Mouse (Mus musculus) liver (tissue): ENCODE measurements at regions not wholly inside any gene's neighbourhood (a gene's known extent, or its start where the extent isn't known, plus 50 kb on each side); places are given as distances from the start of the nearest gene placed in this dataset.
"Not testable (repeated sequence)": the region's sequence is repeated elsewhere in the genome, so short reads cannot be mapped to it uniquely, and the experiment has no call there.

Experiments used
- DNase-seq: peaks from one replicate; pipeline ENCODE4 v3.0.0-alpha.2; 2020; ENCODE audit warnings: mixed read lengths

- DNase-seq, result no peak
Observed at GRCm38 (mm10) chr16:73404509-73404908, 1007.1 kb downstream of the Robo2 start.

DNA sequence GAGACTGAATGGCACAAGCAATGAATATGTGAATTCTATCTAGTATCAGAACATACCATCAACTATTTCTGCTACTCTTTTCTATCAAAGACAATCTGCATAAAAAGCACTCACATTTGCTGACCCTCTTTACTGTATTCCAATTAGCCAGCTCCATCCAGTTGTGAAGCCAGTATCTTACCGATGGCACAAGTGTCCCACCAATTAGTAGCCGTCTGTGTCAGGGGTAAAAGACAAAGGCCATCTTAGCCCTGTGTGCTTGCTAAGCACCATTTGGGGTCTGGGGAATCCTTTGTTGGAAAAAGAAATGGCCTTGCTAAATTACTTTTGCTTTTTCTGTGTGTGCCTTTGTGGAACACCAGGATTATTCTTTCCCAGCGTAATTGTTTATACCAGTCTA, 1007.5 kb downstream of the Robo2 start:
- DNase-seq, result no peak

- no peak for DNase-seq
Observed at GRCm38 (mm10) chr16:73379056-73379455, 1032.6 kb downstream of the Robo2 start.

DNA sequence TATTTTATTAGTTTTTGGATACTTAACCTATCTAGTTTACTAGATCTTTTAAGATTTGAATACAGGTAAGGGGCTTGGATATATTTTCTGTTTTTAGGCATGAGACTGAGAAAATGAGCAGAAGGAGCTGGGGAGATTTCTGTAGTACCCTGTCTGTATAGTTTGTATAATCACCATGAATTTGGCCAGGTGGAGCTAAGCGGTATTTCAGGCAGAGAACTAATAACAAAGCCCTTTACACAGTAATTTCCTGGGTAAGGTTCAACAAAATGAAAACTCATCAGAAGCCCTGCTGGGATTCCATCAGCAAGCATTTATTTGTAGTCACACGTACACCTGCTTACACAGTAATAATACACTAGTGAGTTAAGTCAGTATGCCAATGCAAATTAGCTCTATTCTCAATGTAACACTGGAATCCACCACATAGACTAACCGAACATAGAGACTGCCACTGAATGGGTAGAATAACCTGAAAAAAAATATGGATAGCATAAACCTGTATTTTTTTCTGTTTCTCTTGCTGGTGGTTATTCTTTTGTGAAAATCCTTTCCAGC, 1036.9 kb downstream of the Robo2 start:
- DNase-seq, result no peak

GRCm38 (mm10) chr16:73368607-73369233, 1042.9 kb downstream of the Robo2 start:
- DNase-seq, result no peak

DNA sequence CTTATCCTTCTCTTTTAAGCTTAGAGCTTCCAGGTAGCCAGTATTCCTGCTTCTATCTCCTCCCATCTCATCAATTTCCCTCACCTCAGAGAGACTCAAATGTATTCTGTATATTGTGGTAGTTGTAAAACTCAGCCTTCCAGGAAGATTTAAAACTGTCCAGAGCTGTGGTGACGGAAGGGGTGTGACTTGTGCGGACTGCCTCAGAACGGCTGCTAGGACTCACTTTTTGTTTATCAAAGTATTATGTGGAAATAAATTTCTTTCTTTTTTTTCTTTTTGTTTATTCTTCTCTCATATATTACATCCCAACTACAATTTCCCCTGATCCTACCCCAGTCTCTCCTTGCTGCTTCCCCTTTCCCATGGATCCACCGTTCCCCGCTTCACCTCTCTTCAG, 1043.7 kb downstream of the Robo2 start:
- no peak for DNase-seq

- DNase-seq, result no peak
Observed at GRCm38 (mm10) chr16:73367226-73367840, 1044.3 kb downstream of the Robo2 start.

- no peak for DNase-seq
Observed at GRCm38 (mm10) chr16:73350698-73351097, 1042.6 kb downstream of the Robo1 start.

GRCm38 (mm10) chr16:73343941-73344340, 1035.8 kb downstream of the Robo1 start:
- no peak for DNase-seq

- DNase-seq, result no peak
Observed at GRCm38 (mm10) chr16:73343531-73343930, 1035.4 kb downstream of the Robo1 start.

DNA sequence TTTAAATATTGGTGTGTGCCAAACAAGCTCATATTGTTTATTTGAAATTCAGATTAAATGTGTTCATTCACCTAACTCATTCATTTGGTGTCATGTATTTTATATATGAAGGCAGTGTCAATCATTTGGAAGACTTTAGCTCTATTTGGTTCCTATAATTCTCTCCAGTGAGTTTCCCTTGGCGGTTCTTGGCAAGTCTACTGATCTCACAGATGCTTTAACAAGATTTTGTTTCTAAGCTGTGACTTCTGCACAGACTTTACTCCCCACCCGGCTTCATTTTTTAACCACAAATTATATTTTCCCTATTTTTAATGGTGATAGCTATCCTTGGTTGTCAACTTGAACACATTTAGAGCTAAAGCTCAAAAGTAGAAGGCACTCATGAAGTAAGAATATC, 1009.5 kb downstream of the Robo1 start:
- no peak for DNase-seq

GRCm38 (mm10) chr16:73310096-73310495, 1002.0 kb downstream of the Robo1 start:
- no peak for DNase-seq

DNA sequence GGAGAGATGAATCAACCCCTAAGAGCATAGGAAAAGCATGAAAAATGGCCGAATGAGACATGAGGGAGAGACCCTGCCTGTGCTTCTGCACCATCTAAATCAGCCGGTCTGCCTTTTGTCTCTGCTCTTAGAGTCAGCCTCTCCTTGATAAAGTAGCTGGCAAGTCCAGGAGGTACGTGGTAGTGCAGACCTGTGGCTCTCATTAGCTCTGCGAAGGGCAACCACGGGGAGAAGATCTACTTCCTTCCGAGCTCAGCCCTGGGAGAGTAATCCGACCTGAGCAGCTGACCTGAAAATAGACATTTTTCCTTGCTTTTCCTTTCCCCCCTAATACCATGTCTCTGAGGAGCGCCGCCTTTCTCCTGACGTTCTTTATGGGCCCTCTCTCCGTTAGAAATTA, 971.8 kb downstream of the Robo1 start:
- DNase-seq, result no peak

DNA sequence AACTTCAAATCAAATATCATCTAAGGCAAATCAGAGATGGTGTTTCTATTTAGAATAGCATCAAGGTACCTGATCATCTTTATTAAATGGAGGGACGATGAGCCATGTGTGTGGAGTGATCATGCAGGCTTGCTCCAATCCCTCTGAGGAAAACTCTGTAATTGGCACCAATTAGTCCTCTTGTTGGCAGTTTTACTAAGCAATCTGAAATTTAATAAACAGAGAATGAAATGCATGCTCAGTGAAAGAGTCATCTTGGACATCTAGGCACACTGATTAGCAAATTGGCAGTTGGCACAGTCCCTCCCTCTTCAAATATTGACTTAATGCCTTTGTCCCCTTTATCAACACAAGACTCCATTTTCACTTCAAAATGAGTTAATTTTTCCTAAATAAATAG, 951.6 kb downstream of the Robo1 start:
- no peak for DNase-seq

DNA sequence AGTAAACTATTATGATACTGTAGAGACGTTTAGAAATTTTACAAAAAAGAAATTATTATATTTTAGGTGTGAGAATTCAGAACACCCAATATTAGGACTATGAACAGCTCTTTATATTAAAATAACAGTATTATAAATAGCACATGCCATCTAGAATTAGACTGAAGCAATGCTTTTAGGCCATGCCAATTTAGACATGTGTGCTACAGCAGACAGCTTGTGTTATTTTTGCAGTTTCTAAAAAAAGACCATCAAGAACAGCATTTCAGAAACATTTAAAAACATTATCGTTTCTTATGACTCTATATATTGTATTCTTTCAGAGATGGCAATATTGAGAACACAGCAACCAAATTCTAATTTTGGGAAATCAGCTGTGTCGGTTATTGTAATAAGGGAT, 951.2 kb downstream of the Robo1 start:
- DNase-seq, result no peak

GRCm38 (mm10) chr16:73245073-73245590, 937.0 kb downstream of the Robo1 start:
- no peak for DNase-seq

DNA sequence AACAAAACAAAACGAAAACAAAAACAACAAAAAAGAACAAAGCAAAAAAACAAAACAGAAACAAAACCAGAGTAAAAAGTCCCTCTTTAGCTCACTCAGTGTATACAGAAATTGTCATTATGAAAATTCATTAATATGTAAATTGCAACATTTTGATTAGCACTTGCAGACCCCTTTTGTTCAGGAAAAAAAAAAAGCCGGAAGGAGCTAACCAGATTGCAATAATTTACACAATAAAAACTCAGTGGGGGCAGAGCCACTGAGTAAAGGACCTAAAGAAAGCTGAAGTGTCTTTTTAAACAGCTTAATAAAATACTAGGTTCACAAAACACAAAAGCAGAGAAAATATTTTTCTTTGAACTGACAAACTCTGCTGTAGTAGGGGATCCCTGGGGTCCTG, 922.5 kb downstream of the Robo1 start:
- no peak for DNase-seq

GRCm38 (mm10) chr16:73217555-73217954, 909.4 kb downstream of the Robo1 start:
- no peak for DNase-seq

DNA sequence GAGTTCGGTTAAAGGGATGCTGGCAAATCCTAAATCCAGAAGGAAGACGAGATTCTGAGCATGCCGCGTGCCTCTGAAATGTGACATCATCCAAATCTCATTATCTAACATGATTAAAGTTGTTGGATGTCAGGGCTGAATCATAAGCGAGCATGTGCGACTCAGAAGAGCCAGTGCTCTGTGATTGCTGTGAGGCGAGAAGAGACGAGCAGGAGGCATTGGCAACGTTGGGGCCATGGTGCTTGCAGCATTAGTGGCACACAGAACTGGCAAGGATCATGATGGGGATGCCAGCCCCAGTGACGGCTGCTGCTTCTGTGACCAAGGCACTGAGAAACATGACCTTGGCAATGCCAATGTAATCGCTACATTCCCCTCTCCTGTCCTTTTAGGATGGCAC, 895.4 kb downstream of the Robo1 start:
- no peak for DNase-seq

DNA sequence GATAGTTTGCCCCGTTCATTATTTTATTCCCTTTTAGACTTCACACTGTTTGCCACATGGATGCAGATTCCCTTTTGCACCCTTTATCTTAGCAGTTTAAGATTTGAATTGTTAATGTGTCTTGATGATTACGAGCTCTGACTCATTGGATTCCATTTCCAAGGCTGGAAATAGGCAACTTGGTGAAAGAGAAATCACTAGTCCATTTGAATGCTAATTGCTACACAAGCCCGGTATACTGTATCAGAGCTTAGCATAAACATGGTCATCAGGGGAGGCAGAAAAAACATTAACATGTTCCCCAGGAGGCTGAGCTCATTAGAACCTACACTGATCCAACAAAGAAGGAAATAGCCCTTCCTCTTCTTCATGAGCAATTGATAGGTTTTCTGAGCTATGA, 892.9 kb downstream of the Robo1 start:
- DNase-seq, result no peak

- DNase-seq, result no peak
Observed at GRCm38 (mm10) chr16:73182776-73183175, 874.7 kb downstream of the Robo1 start.

GRCm38 (mm10) chr16:73182258-73182657, 874.2 kb downstream of the Robo1 start:
- no peak for DNase-seq

- no peak for DNase-seq
Observed at GRCm38 (mm10) chr16:73155447-73155846, 847.3 kb downstream of the Robo1 start.

DNA sequence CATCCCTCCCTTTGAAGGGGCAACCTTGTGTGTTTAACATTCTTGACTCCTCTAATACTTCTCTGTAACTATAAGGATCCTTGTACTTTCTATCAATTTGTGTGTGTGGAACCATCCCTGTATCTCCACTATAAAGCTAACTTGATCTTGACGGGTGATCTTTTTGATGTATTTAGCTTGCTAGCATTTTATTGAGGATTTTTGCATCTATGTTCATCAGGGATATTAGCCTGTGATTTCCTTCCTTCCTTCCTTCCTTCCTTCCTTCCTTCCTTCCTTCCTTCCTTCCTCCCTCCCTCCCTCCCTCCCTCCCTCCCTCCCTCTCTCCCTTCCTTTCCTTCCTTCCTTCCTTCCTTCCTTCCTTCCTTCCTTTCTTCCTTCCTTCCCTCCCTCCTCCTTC, 819.8 kb downstream of the Robo1 start:
- DNase-seq, result not testable (repeated sequence)

- no peak for DNase-seq
Observed at GRCm38 (mm10) chr16:73120568-73120967, 812.5 kb downstream of the Robo1 start.
